Mouse (Mus musculus) cerebellum, adult 9-10 months (tissue): ENCODE measurements at regions not wholly inside any gene's neighbourhood (a gene's known extent, or its start where the extent isn't known, plus 50 kb on each side); places are given as distances from the start of the nearest gene placed in this dataset.

ENCODE experiments used
- DNase-seq: peaks from one replicate; pipeline ENCODE4 v3.0.0; 2022

- DNase-seq, result no peak
Measured at GRCm38 (mm10) chr15:45612954-45613353, 5478.8 kb downstream of the 9330182O14Rik start.

- no peak for DNase-seq
Measured at GRCm38 (mm10) chr15:45646256-45646655, 5512.1 kb downstream of the 9330182O14Rik start.

GRCm38 (mm10) chr15:45663601-45664000, 5529.4 kb downstream of the 9330182O14Rik start:
- DNase-seq, result no peak

GRCm38 (mm10) chr15:45689446-45689845, 5555.3 kb downstream of the 9330182O14Rik start:
- DNase-seq, result no peak

- DNase-seq, result no peak
Measured at GRCm38 (mm10) chr15:45690026-45690425, 5555.9 kb downstream of the 9330182O14Rik start.

- peak; percentile 27 for DNase-seq
Measured at GRCm38 (mm10) chr15:45711109-45711508, 5576.9 kb downstream of the 9330182O14Rik start.

GRCm38 (mm10) chr15:45730370-45731153, 5596.4 kb downstream of the 9330182O14Rik start:
- DNase-seq, result no peak

- DNase-seq, result peak; percentile 1
Measured at GRCm38 (mm10) chr15:45763225-45763624, 5629.1 kb downstream of the 9330182O14Rik start.
